ENCODE assay signal across 27 mouse cellular contexts in the genomic region with DNA sequence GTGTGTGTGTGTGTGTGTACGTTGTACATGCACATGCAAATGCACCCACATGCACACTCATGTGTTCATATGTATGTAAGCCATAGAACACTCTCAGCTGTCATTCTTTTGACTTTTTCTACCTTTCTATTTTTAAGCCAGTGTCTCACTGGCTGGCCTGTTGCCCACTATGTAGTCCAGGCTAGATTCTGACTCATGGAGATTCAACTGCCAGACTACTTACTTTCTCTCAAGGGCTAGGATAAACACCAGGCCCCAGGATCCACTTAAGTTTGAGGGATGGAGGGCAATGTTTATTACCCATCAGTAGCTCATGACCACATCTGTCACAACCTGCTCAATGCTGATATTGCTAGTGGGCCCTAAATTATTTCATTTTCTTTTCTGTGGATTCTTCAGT. TPM values are rescaled to one million over a fixed set of nuclear protein-coding genes. Genes with fewer than 3 reads are reported as not detected.
DNase-seq lines count a peak whose midpoint lies in the region; ATAC-seq and TF ChIP-seq lines count a peak whose summit lies in the region.
"Had no signal": no experiment of that assay in that cellular context is flagged by ENCODE, and none has a peak within 500 bp of the region (broad histone marks: within the 10 kb centered on the region; RNA-seq: fewer than 3 reads in every experiment).

No protein-coding gene starts in this region.

- H3K27ac ChIP-seq in heart, adult 2 months: no peak overlapping the region

- ATAC-seq in erythroblast, adult 5-6 weeks (replicated peaks; ENCODE audit: low FRiP score, poor library complexity, severe bottlenecking): no peak
- ATAC-seq: activated CD4-positive, CD25-positive, alpha-beta regulatory T cell, adult 4 months; CD4-positive, CD25-positive, alpha-beta regulatory T cell, adult 4 months; Patski had no signal

- no peak for TF ChIP-seq POLR2A in heart, adult 2 months (IDR thresholded peaks at IDR 0.05; ENCODE audit: insufficient read depth, low read depth, low read length)

- WGBS in heart, adult 2 months: 75% methylated on average over 1 of the region's 1 CpGs

- no peak for TF ChIP-seq CTCF in heart, adult 2 months (IDR thresholded peaks at IDR 0.05)

- no peaks in the 10 kb centered on the region for H3K79me2 ChIP-seq in heart, adult 2 months (replicated peaks; ENCODE audit: control insufficient read depth, insufficient read depth, low read length)

- H3K36me3 ChIP-seq in heart, adult 2 months (ENCODE audit: control insufficient read depth, insufficient read depth, low read length): no peaks in the 10 kb centered on the region
- H3K36me3 ChIP-seq: G1E had no signal

- no peak overlapping the region for H3K4me3 ChIP-seq in heart, adult 2 months

- no peaks in the 10 kb centered on the region for H3K4me1 ChIP-seq in heart, adult 2 months (ENCODE audit: control insufficient read depth, insufficient read depth, low read length)

- no peaks in the 10 kb centered on the region for H3K27me3 ChIP-seq in heart, adult 2 months (ENCODE audit: control insufficient read depth, insufficient read depth, low read length)
- H3K27me3 ChIP-seq: CH12.LX had no signal

- peak; percentile 54 for DNase-seq in heart, adult 11 months
- no peak for DNase-seq in heart, adult 2 months
- DNase-seq in 3T3-L1 (ENCODE audit: low read depth, low spot score) (peak; percentile 54), NIH3T3 (ENCODE audit: low read depth) (peak; percentile 60)
- no peak for DNase-seq in gastrocnemius, adult 8-10 months (ENCODE audit: low spot score in 2 of 2)
- DNase-seq: adrenal gland, adult 2 months; adrenal gland, adult 8-10 months; adrenal gland, postnatal 10 days; adrenal gland, postnatal 14 days; adrenal gland, postnatal 25 days; adrenal gland, postnatal 36 days; B cell, adult 2 months; cerebellum, adult 11 months; cerebellum, adult 11-12 months; cerebellum, adult 18-20 months; cerebellum, adult 2 months; cerebellum, adult 8-10 months had no signal

- no peak for TF ChIP-seq EP300 in heart, adult 2 months (IDR thresholded peaks at IDR 0.05; ENCODE audit: insufficient read depth, low read depth, low read length)

- H3K9ac ChIP-seq in heart, adult 2 months (ENCODE audit: low read depth, low read length): no peak overlapping the region

- intact Hi-C loops in heart, adult 2 months (cut with DNase I): no loop called here

RNA-seq across cellular contexts. Expression of a gene that starts 8.1 kb away (rescaled TPM):
- under 1 TPM; 0.10 to 0.11 TPM for total RNA-seq in heart, adult 2 months (2021)
- 0.06 and 0.10 TPM in 2 replicates for polyA plus RNA-seq in heart, adult 2 months (2012; rRNA removed)
- total RNA-seq in erythroblast, adult 5-6 weeks (2015; ENCODE audit: low replicate concordance): not detected in 2 replicates
- total RNA-seq in erythroblast, adult 5-6 weeks (2017; ENCODE audit: low replicate concordance): not detected in 2 replicates
- not detected for total RNA-seq in gastrocnemius, adult 8-10 months (2022)
- total RNA-seq: adrenal gland, adult 18-20 months; adrenal gland, adult 2 months; adrenal gland, adult 8-10 months; adrenal gland, postnatal 14 days; adrenal gland, postnatal 25 days; adrenal gland, postnatal 36 days; CH12.LX; ES-E14; MEL had no signal
- polyA plus RNA-seq: activated CD4-positive, CD25-positive, alpha-beta regulatory T cell, adult 4 months; adrenal gland, adult 2 months; C2C12; CD4-positive, CD25-positive, alpha-beta regulatory T cell, adult 4 months; G1E had no signal

Comparison
In these comparisons a context has a peak if more than half of its experiments do, and no peak if none do; other contexts are left out.
1. DNase-seq: peak in heart, adult 11 months (single experiment), 3T3-L1 (single experiment) and NIH3T3 (single experiment); none in heart, adult 2 months (0 of 2) and gastrocnemius, adult 8-10 months (0 of 2).